Comparison of ENCODE assay signal across 8 mouse cellular contexts in the genomic region with DNA sequence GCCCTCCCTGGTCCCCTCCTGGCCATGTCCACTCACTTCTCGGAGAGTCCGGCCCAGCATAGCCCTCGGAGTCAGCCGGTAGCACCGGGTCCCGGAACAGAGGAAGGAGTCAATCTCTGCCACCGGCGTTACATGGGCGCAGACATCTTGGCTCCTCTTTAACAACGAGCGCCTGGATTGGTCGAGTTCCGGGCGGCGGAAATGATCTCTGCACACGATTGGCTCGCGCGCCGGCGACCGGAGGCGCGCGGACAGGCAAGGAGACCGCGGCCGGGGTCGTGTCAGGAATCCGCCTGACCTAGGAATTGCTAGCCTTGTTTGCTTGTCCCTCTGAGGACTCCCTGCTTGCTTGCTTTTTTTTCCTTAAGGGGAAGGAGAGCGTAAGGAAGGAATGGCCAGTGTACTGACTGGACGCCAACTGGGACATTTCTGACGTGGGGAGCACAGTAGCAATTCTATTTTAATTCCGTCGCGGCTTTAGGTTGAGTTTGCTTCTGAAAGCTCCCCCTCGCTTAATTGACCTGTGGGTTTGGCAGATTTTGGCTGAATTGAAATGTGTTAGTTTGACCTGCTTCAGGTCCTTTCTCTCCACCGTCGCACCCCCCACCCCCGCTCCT. TPM values are rescaled to one million over a fixed set of nuclear protein-coding genes. Genes with fewer than 3 reads are reported as not detected.
DNase-seq lines count a peak whose midpoint lies in the region; ATAC-seq and TF ChIP-seq lines count a peak whose summit lies in the region.

Gene Qrsl1 (minus strand): TSS at position 168 of the 617 bp plus-strand sequence.
Gene Rtn4ip1 (plus strand): TSS at position 230 of the 617 bp plus-strand sequence.

- peak within 1 kb of the TSS; percentile 89 for H3K9ac ChIP-seq in heart, embryonic 11.5 days (ENCODE audit: low read depth, low read length)
- peak within 1 kb of the TSS; percentile 78 for H3K9ac ChIP-seq in kidney, embryonic 16.5 days (replicated peaks; ENCODE audit: low read length)
- peak within 1 kb of the TSS; percentile 87 for H3K9ac ChIP-seq in liver, adult 2 months (ENCODE audit: low read depth, low read length)

- peak within 1 kb of the TSS; percentile 93 for H3K4me3 ChIP-seq in C2C12 (ENCODE audit: insufficient read depth, poor library complexity, severe bottlenecking)
- peak within 1 kb of the TSS; percentile 87 for H3K4me3 ChIP-seq in erythroblast, embryonic 14.5 days (replicated peaks)
- H3K4me3 ChIP-seq in heart, embryonic 11.5 days (ENCODE audit: low read depth, low read length): peak within 1 kb of the TSS; percentile 83
- peak within 1 kb of the TSS; percentile 84 for H3K4me3 ChIP-seq in kidney, embryonic 16.5 days (ENCODE audit: low read length)
- peak within 1 kb of the TSS; percentile 81 for H3K4me3 ChIP-seq in liver, adult 2 months (ENCODE audit: insufficient read depth, low read depth, low read length)
- peak within 1 kb of the TSS; percentile 88 for H3K4me3 ChIP-seq in myocyte

- peak; percentile 53; the same call in 1 of the 2 replicates for TF ChIP-seq POLR2A in brain, embryonic 14.5 days (IDR thresholded peaks at IDR 0.05; ENCODE audit: borderline replicate concordance, extremely low read depth, insufficient read depth, insufficient read length, poor library complexity, severe bottlenecking)
- TF ChIP-seq POLR2A in liver, adult 2 months (IDR thresholded peaks at IDR 0.05; ENCODE audit: extremely low read depth, insufficient read depth, low read length): 0 out of 2 replicates have a peak, but pooled peaks have one; percentile 8
- TF ChIP-seq POLR2A in myocyte (IDR thresholded peaks at IDR 0.05; ENCODE audit: insufficient read length, low read depth): peak; percentile 52

- under 1% methylated on average over 40 of the region's 40 CpGs for WGBS in heart, embryonic 11.5 days (ENCODE audit: insufficient replicate concordance)
- under 1% methylated on average over 40 of the region's 40 CpGs for WGBS in kidney, embryonic 16.5 days
- WGBS in liver, adult 2 months: under 1% methylated on average over 40 of the region's 40 CpGs

- no peak for TF ChIP-seq CTCF in C2C12 (IDR thresholded peaks at IDR 0.05; ENCODE audit: control insufficient read depth, insufficient read depth, insufficient read length)
- TF ChIP-seq CTCF in brain, embryonic 14.5 days (IDR thresholded peaks at IDR 0.05; ENCODE audit: borderline replicate concordance, extremely low read depth, insufficient read depth, insufficient read length): no peak
- TF ChIP-seq CTCF in liver, adult 2 months (IDR thresholded peaks at IDR 0.05; ENCODE audit: low read depth, low read length): no peak

- peak; percentile 92 for ATAC-seq in heart, embryonic 11.5 days (replicated peaks; ENCODE audit: insufficient number of reproducible peaks, low FRiP score, low TSS enrichment)
- peak; percentile 99 for ATAC-seq in kidney, embryonic 16.5 days (ENCODE audit: low FRiP score, low TSS enrichment)

- H3K9me3 ChIP-seq in erythroblast, embryonic 14.5 days (ENCODE audit: control insufficient read depth, low read length): no peaks in the 10 kb centered on the region
- H3K9me3 ChIP-seq in heart, embryonic 11.5 days (replicated peaks; ENCODE audit: control insufficient read depth, low read length): no peaks in the 10 kb centered on the region
- no peaks in the 10 kb centered on the region for H3K9me3 ChIP-seq in kidney, embryonic 16.5 days (ENCODE audit: low read length)

- H3K36me3 ChIP-seq in C2C12 (ENCODE audit: control insufficient read depth, insufficient read depth) (no peaks in the 10 kb centered on the region), myocyte (ENCODE audit: control insufficient read depth, insufficient read depth) (no peaks in the 10 kb centered on the region)
- peaks cover 2% of the 10 kb centered on the region for H3K36me3 ChIP-seq in erythroblast, embryonic 14.5 days (ENCODE audit: control insufficient read depth)
- no peaks in the 10 kb centered on the region for H3K36me3 ChIP-seq in heart, embryonic 11.5 days (ENCODE audit: control insufficient read depth, insufficient read depth, low read length)
- no peaks in the 10 kb centered on the region for H3K36me3 ChIP-seq in kidney, embryonic 16.5 days (ENCODE audit: insufficient read depth, low read length)
- H3K36me3 ChIP-seq in liver, adult 2 months (ENCODE audit: control insufficient read depth, insufficient read depth, low read length): no peaks in the 10 kb centered on the region
- H3K36me3 ChIP-seq in splenic B cell, adult 2 months (ENCODE audit: control insufficient read depth, insufficient read depth, low read length, poor library complexity, severe bottlenecking): no peaks in the 10 kb centered on the region

- peak within 1 kb of the TSS; percentile 78 for H3ac ChIP-seq in C2C12 (ENCODE audit: control insufficient read depth, insufficient read length, low read depth)
- H3ac ChIP-seq in myocyte (ENCODE audit: control insufficient read depth, insufficient read length): peak within 1 kb of the TSS; percentile 61

- peak within 1 kb of the TSS; percentile 90 for H3K27ac ChIP-seq in heart, embryonic 11.5 days (ENCODE audit: low read depth, low read length)
- H3K27ac ChIP-seq in kidney, embryonic 16.5 days (ENCODE audit: low read length): peak within 1 kb of the TSS; percentile 83
- peak within 1 kb of the TSS; percentile 76 for H3K27ac ChIP-seq in liver, adult 2 months (replicated peaks; ENCODE audit: insufficient read depth, low read depth, low read length)

- peaks cover 16% of the 10 kb centered on the region for H3K79me3 ChIP-seq in C2C12 (ENCODE audit: low read depth)

- DNase-seq in brain, embryonic 14.5 days (ENCODE audit: low read depth): peak; percentile 97
- DNase-seq in liver, adult 2 months (ENCODE audit: extremely low read depth, low read depth, low spot score): peak; percentile 80
- peak; percentile 93 for DNase-seq in splenic B cell, adult 2 months (ENCODE audit: low read depth, low spot score)

- peak within 1 kb of the TSS; percentile 71 for H3K4me2 ChIP-seq in heart, embryonic 11.5 days
- H3K4me2 ChIP-seq in kidney, embryonic 16.5 days (replicated peaks; ENCODE audit: low read depth, low read length): peak within 1 kb of the TSS; percentile 68
- peak within 1 kb of the TSS; percentile 88 for H3K4me2 ChIP-seq in myocyte (ENCODE audit: low read depth)

- H3K4me1 ChIP-seq in erythroblast, embryonic 14.5 days (ENCODE audit: control insufficient read depth): peaks cover 26% of the 10 kb centered on the region
- peaks cover 7% of the 10 kb centered on the region; the same call in 1 of the 2 replicates for H3K4me1 ChIP-seq in heart, embryonic 11.5 days (ENCODE audit: control insufficient read depth, insufficient read depth, low read length)
- peaks cover 15% of the 10 kb centered on the region for H3K4me1 ChIP-seq in kidney, embryonic 16.5 days (ENCODE audit: insufficient read depth, low read length)
- H3K4me1 ChIP-seq in liver, adult 2 months (ENCODE audit: control insufficient read depth, insufficient read depth, low read length): peaks cover 3% of the 10 kb centered on the region; the same call in 1 of the 2 replicates

- peaks cover 48% of the 10 kb centered on the region for H3K79me2 ChIP-seq in C2C12 (ENCODE audit: control insufficient read depth, insufficient read depth)
- no peaks in the 10 kb centered on the region for H3K79me2 ChIP-seq in liver, adult 2 months (ENCODE audit: control insufficient read depth, insufficient read depth, low read length)
- H3K79me2 ChIP-seq in myocyte (ENCODE audit: control insufficient read depth, insufficient read depth): peaks cover 5% of the 10 kb centered on the region

- no peaks in the 10 kb centered on the region for H3K27me3 ChIP-seq in C2C12 (ENCODE audit: control insufficient read depth, insufficient read depth, insufficient read length)
- H3K27me3 ChIP-seq in erythroblast, embryonic 14.5 days (ENCODE audit: control insufficient read depth): no peaks in the 10 kb centered on the region
- H3K27me3 ChIP-seq in heart, embryonic 11.5 days (ENCODE audit: control insufficient read depth, insufficient read depth, low read length): no peaks in the 10 kb centered on the region
- no peaks in the 10 kb centered on the region for H3K27me3 ChIP-seq in kidney, embryonic 16.5 days (ENCODE audit: insufficient read depth, low read length)
- H3K27me3 ChIP-seq in liver, adult 2 months (ENCODE audit: control insufficient read depth, insufficient read depth, low read length): no peaks in the 10 kb centered on the region
- H3K27me3 ChIP-seq in myocyte (ENCODE audit: control insufficient read depth, insufficient read depth, insufficient read length): no peaks in the 10 kb centered on the region
- H3K27me3 ChIP-seq in splenic B cell, adult 2 months (ENCODE audit: control insufficient read depth, insufficient read depth, low read length, poor library complexity, severe bottlenecking): no peaks in the 10 kb centered on the region

TF ChIP-seq in C2C12, 6 proteins besides CTCF, POLR2A, EP300 and RAD21 (continues in another document):
- TF ChIP-seq USF1 (IDR thresholded peaks at IDR 0.05; ENCODE audit: low read depth): no peak
- no peak for TF ChIP-seq CEBPB (IDR thresholded peaks at IDR 0.05; ENCODE audit: low read depth)
- no peak for TF ChIP-seq MYOD1 (IDR thresholded peaks at IDR 0.05; ENCODE audit: control insufficient read depth, insufficient read length, low read depth)

TF ChIP-seq in myocyte, 11 proteins besides CTCF, POLR2A, EP300 and RAD21 (continues in another document):
- peak; percentile 26 for TF ChIP-seq E2F4 (IDR thresholded peaks at IDR 0.05; ENCODE audit: insufficient read depth)
- no peak for TF ChIP-seq MYOG (IDR thresholded peaks at IDR 0.05; ENCODE audit: control insufficient read depth in 1 of 3, insufficient read depth in 1 of 3, insufficient read length in 2 of 3, low read depth in 2 of 3)
- no peak for TF ChIP-seq SRF (IDR thresholded peaks at IDR 0.05; ENCODE audit: control insufficient read depth, insufficient read length, low read depth)
- TF ChIP-seq REST (IDR thresholded peaks at IDR 0.05; ENCODE audit: insufficient read depth, insufficient read length): no peak

RNA-seq across cellular contexts. Expression of gene Qrsl1, which starts in this region (rescaled TPM):
- 11.2 TPM for polyA plus RNA-seq in C2C12 (2012; fragmentation: generic; extraction: Trizol)
- 19.6 and 23.4 TPM in 2 replicates for polyA plus RNA-seq in brain, embryonic 14.5 days (2012; rRNA removed)
- 0.04 and 0.13 TPM in 2 replicates for polyA plus RNA-seq in erythroblast, embryonic 14.5 days (2012)
- polyA plus RNA-seq in heart, embryonic 11.5 days (2014; fragmentation: Nextera tagmentation; extraction: Ambion mirVana): 28.9 and 31.5 TPM in 2 replicates
- 29.3 and 29.7 TPM in 2 replicates for polyA plus RNA-seq in kidney, embryonic 16.5 days (2015; fragmentation: Nextera tagmentation; extraction: Ambion mirVana)
- 3.1 TPM in 2 replicates for total RNA-seq in liver, adult 2 months (2014; rRNA removed)
- polyA plus RNA-seq in liver, adult 2 months (2012; rRNA removed): 4.3 and 5.9 TPM in 2 replicates
- 9.0 TPM for polyA plus RNA-seq in myocyte (2012; fragmentation: generic; extraction: Trizol)

RNA-seq across cellular contexts. Expression of gene Rtn4ip1, which starts in this region (rescaled TPM):
- polyA plus RNA-seq in C2C12 (2012; fragmentation: generic; extraction: Trizol): 7.9 TPM
- polyA plus RNA-seq in brain, embryonic 14.5 days (2012; rRNA removed): 12.1 and 12.8 TPM in 2 replicates
- polyA plus RNA-seq in erythroblast, embryonic 14.5 days (2012): 0.23 and 0.25 TPM in 2 replicates
- 25.7 and 32.7 TPM in 2 replicates for polyA plus RNA-seq in heart, embryonic 11.5 days (2014; fragmentation: Nextera tagmentation; extraction: Ambion mirVana)
- polyA plus RNA-seq in kidney, embryonic 16.5 days (2015; fragmentation: Nextera tagmentation; extraction: Ambion mirVana): 18.7 and 19.2 TPM in 2 replicates
- 9.5 and 12.8 TPM in 2 replicates for total RNA-seq in liver, adult 2 months (2014; rRNA removed)
- polyA plus RNA-seq in liver, adult 2 months (2012; rRNA removed): 13.8 and 15.0 TPM in 2 replicates
- polyA plus RNA-seq in myocyte (2012; fragmentation: generic; extraction: Trizol): 9.1 TPM

Comparison
In these comparisons a context has a peak if more than half of its experiments do, and no peak if none do; other contexts are left out.
1. Peak in every context shown above with its lines: DNase-seq, ATAC-seq, H3K4me3 ChIP-seq and H3K27ac ChIP-seq.